Mouse (Mus musculus): ENCODE results near the gene D6Ertd527e. TPM values are rescaled to one million over a fixed set of nuclear protein-coding genes. Genes with fewer than 3 reads are reported as not detected.

The D6Ertd527e gene
- polyA plus RNA-seq, 1 experiment, result not detected

DNA sequence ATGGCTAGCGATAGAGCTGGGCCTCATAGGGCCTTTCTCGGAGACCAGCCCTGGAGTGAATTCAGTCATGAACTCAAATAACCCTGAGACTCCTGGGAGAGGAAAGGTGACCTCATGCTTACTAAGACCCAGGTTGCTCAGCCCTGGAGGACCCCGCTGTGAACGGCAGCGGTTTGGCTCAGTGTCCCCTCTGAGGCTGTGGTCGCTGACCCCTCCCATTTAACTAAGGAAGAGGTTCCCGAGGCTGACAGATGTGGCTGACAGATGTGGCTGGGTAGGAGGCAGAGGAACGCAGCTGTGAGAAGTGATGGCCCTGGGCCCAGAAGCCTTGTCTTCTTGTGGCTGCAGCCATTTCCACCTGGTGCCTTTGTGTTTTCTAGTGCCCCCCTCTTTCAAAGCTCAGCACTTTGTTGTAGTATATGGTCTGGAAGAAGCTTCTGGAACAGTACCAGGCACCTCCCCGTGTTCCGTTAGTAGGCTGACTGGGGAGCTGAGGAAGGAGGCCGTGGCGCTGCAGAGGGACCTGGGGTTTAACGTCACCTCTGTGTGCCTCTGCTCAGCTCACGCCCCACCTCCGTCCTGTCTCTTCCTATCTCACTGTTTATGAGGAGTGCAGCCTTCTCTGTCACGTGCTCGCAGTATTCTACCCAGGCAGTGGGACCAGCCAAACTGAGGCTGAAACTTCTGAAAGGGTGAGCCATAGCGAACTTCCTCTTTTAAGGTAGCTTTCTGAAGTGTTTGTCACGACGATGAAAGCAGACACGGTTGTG, 48.1 kb downstream of the D6Ertd527e start:
- Histone ChIP-seq H3K79me2 (ENCODE audit: control insufficient read depth, insufficient read depth) (no peaks in the 10 kb centered on the region), H3K4me3 (ENCODE audit: insufficient read depth, poor library complexity, severe bottlenecking) (no peak overlapping the region), H3ac (ENCODE audit: control insufficient read depth, insufficient read length, low read depth) (peak overlapping the region; percentile 14), H3K27me3 (ENCODE audit: control insufficient read depth, insufficient read depth, insufficient read length) (no peaks in the 10 kb centered on the region), H3K79me3 (ENCODE audit: low read depth) (no peaks in the 10 kb centered on the region), H3K36me3 (ENCODE audit: control insufficient read depth, insufficient read depth) (no peaks in the 10 kb centered on the region)
- TF ChIP-seq USF1 (IDR thresholded peaks at IDR 0.05; ENCODE audit: low read depth), result peak; percentile 55
- TF ChIP-seq MYOD1 (IDR thresholded peaks at IDR 0.05; ENCODE audit: control insufficient read depth, insufficient read length, low read depth), result peak; percentile 94
- TF ChIP-seq MAX (IDR thresholded peaks at IDR 0.05), result peak; percentile 19
- TF ChIP-seq CEBPB (IDR thresholded peaks at IDR 0.05; ENCODE audit: low read depth), result peak; percentile 11
- TF ChIP-seq CTCF (IDR thresholded peaks at IDR 0.05; ENCODE audit: control insufficient read depth, insufficient read depth, insufficient read length), result no peak
- TF ChIP-seq FOSL1 (IDR thresholded peaks at IDR 0.05; ENCODE audit: insufficient read depth, low read length, poor library complexity, severe bottlenecking), result peak; percentile 55
- no peak for TF ChIP-seq MYOG (IDR thresholded peaks at IDR 0.05; ENCODE audit: control insufficient read depth, extremely low read depth, insufficient read length)

DNA sequence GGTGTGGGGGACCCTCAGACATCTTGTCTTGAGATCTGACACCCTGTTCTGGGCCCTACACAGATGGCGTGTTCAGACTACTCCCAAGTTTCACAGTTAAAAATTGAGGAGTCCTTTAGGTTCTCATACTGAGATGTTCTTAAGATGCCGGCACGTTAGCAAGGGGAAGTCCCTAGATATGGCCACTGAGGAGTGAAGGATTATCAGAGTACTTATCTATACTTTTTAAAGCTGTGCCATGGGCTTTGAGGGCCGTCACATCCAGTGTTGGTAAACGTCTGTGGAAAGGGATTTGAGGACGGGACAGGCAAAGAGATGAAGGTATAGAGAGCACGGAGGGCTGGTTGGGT, 48.7 kb downstream of the D6Ertd527e start:
- H3K27me3 ChIP-seq (ENCODE audit: control insufficient read depth, insufficient read depth, insufficient read length), result no peaks in the 10 kb centered on the region
- H3K79me2 ChIP-seq (ENCODE audit: control insufficient read depth, insufficient read depth), result no peaks in the 10 kb centered on the region
- H3K36me3 ChIP-seq (ENCODE audit: control insufficient read depth, insufficient read depth), result no peaks in the 10 kb centered on the region
- H3ac ChIP-seq (ENCODE audit: control insufficient read depth, insufficient read length, low read depth), result no peak overlapping the region
- no peak overlapping the region for H3K4me3 ChIP-seq (ENCODE audit: insufficient read depth, poor library complexity, severe bottlenecking)
- TF ChIP-seq CTCF (IDR thresholded peaks at IDR 0.05; ENCODE audit: control insufficient read depth, insufficient read depth, insufficient read length) (no peak), MYOG (IDR thresholded peaks at IDR 0.05; ENCODE audit: control insufficient read depth, extremely low read depth, insufficient read length) (no peak), USF1 (IDR thresholded peaks at IDR 0.05; ENCODE audit: low read depth) (no peak), CEBPB (IDR thresholded peaks at IDR 0.05; ENCODE audit: low read depth) (no peak), FOSL1 (IDR thresholded peaks at IDR 0.05; ENCODE audit: insufficient read depth, low read length, poor library complexity, severe bottlenecking) (no peak), MAX (IDR thresholded peaks at IDR 0.05) (no peak)
- H3K79me3 ChIP-seq (ENCODE audit: low read depth), result no peaks in the 10 kb centered on the region

DNA sequence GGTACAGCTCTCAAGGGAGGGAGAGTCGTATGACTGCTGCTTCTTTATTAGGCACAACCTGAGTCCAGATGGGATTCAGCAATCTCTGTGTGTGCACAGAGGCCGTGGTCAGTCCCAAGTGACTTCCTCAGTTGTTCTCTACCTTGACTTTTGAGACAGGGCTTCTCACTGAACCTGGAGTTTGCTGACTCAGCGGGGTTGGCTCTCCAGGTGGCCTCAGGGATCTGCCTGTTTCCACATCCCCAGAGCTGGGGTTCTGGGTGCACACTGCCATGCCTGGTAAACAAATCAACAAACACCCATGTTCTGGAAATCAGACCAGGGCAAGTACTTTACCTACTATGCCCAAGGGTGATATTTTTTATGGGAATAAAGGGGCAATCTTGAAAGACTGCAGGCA, 49.3 kb downstream of the D6Ertd527e start:
- Histone ChIP-seq H3K79me3 (ENCODE audit: low read depth) (no peaks in the 10 kb centered on the region), H3ac (ENCODE audit: control insufficient read depth, insufficient read length, low read depth) (no peak overlapping the region), H3K79me2 (ENCODE audit: control insufficient read depth, insufficient read depth) (no peaks in the 10 kb centered on the region), H3K27me3 (ENCODE audit: control insufficient read depth, insufficient read depth, insufficient read length) (no peaks in the 10 kb centered on the region), H3K36me3 (ENCODE audit: control insufficient read depth, insufficient read depth) (no peaks in the 10 kb centered on the region), H3K4me3 (ENCODE audit: insufficient read depth, poor library complexity, severe bottlenecking) (no peak overlapping the region)
- TF ChIP-seq CTCF (IDR thresholded peaks at IDR 0.05; ENCODE audit: control insufficient read depth, insufficient read depth, insufficient read length) (no peak), MYOG (IDR thresholded peaks at IDR 0.05; ENCODE audit: control insufficient read depth, extremely low read depth, insufficient read length) (no peak), MAX (IDR thresholded peaks at IDR 0.05) (no peak), USF1 (IDR thresholded peaks at IDR 0.05; ENCODE audit: low read depth) (no peak), MYOD1 (IDR thresholded peaks at IDR 0.05; ENCODE audit: control insufficient read depth, insufficient read length, low read depth) (no peak), CEBPB (IDR thresholded peaks at IDR 0.05; ENCODE audit: low read depth) (no peak), FOSL1 (IDR thresholded peaks at IDR 0.05; ENCODE audit: insufficient read depth, low read length, poor library complexity, severe bottlenecking) (no peak)

DNA sequence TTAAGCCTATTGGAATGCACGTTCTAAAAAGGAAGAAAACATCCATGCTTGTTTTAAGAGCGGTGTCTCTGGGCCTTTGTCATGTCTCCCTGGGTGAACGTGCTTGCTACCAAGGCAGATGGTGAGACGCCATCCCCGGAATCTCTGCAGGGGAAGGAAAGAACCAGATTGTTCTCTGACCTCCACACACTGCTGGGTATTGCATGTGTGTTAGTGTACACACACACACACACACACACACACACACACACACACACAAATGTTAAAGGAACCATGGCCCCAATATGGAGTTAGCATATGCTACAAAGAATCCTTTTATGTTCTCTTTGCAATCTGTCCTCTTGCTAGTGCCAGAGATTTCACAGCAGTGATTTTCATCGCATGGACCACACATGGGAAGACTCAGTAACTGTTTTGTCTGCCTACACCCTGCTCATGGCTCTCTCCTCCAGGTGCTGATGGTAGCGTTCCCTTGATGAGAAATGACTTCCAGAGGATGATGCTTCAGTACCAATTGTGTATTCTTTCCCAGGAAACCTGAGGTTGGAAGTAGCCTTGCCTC, 53.6 kb downstream of the D6Ertd527e start:
- H3K79me2 ChIP-seq (ENCODE audit: control insufficient read depth, insufficient read depth), result no peaks in the 10 kb centered on the region
- no peaks in the 10 kb centered on the region for H3K27me3 ChIP-seq (ENCODE audit: control insufficient read depth, insufficient read depth, insufficient read length)
- no peaks in the 10 kb centered on the region for H3K79me3 ChIP-seq (ENCODE audit: low read depth)
- no peak overlapping the region for H3K4me3 ChIP-seq (ENCODE audit: insufficient read depth, poor library complexity, severe bottlenecking)
- no peak overlapping the region for H3ac ChIP-seq (ENCODE audit: control insufficient read depth, insufficient read length, low read depth)
- H3K36me3 ChIP-seq (ENCODE audit: control insufficient read depth, insufficient read depth), result no peaks in the 10 kb centered on the region
- no peak for TF ChIP-seq CEBPB (IDR thresholded peaks at IDR 0.05; ENCODE audit: low read depth)
- TF ChIP-seq USF1 (IDR thresholded peaks at IDR 0.05; ENCODE audit: low read depth), result no peak
- no peak for TF ChIP-seq MAX (IDR thresholded peaks at IDR 0.05)
- no peak for TF ChIP-seq MYOG (IDR thresholded peaks at IDR 0.05; ENCODE audit: control insufficient read depth, extremely low read depth, insufficient read length)
- no peak for TF ChIP-seq CTCF (IDR thresholded peaks at IDR 0.05; ENCODE audit: control insufficient read depth, insufficient read depth, insufficient read length)
- TF ChIP-seq FOSL1 (IDR thresholded peaks at IDR 0.05; ENCODE audit: insufficient read depth, low read length, poor library complexity, severe bottlenecking), result no peak
- TF ChIP-seq MYOD1 (IDR thresholded peaks at IDR 0.05; ENCODE audit: control insufficient read depth, insufficient read length, low read depth), result no peak

- Histone ChIP-seq H3K27me3 (ENCODE audit: control insufficient read depth, insufficient read depth, insufficient read length) (no peaks in the 10 kb centered on the region), H3K79me2 (ENCODE audit: control insufficient read depth, insufficient read depth) (no peaks in the 10 kb centered on the region), H3K36me3 (ENCODE audit: control insufficient read depth, insufficient read depth) (no peaks in the 10 kb centered on the region), H3K4me3 (ENCODE audit: insufficient read depth, poor library complexity, severe bottlenecking) (no peak overlapping the region), H3ac (ENCODE audit: control insufficient read depth, insufficient read length, low read depth) (no peak overlapping the region), H3K79me3 (ENCODE audit: low read depth) (no peaks in the 10 kb centered on the region)
- TF ChIP-seq CEBPB (IDR thresholded peaks at IDR 0.05; ENCODE audit: low read depth), result no peak
- no peak for TF ChIP-seq CTCF (IDR thresholded peaks at IDR 0.05; ENCODE audit: control insufficient read depth, insufficient read depth, insufficient read length)
- TF ChIP-seq USF1 (IDR thresholded peaks at IDR 0.05; ENCODE audit: low read depth), result no peak
- no peak for TF ChIP-seq MAX (IDR thresholded peaks at IDR 0.05)
- TF ChIP-seq FOSL1 (IDR thresholded peaks at IDR 0.05; ENCODE audit: insufficient read depth, low read length, poor library complexity, severe bottlenecking), result no peak
- no peak for TF ChIP-seq MYOD1 (IDR thresholded peaks at IDR 0.05; ENCODE audit: control insufficient read depth, insufficient read length, low read depth)
- no peak for TF ChIP-seq MYOG (IDR thresholded peaks at IDR 0.05; ENCODE audit: control insufficient read depth, extremely low read depth, insufficient read length)
Measured at GRCm38 (mm10) chr6:87160196-87160595, 55.6 kb downstream of the D6Ertd527e start.
